Mouse (Mus musculus) testis, postnatal 14 days (tissue): ENCODE measurements at regions not wholly inside any gene's neighbourhood (a gene's known extent, or its start where the extent isn't known, plus 50 kb on each side); places are given as distances from the start of the nearest gene placed in this dataset.

ENCODE experiments used
- DNase-seq: peaks from one replicate; pipeline ENCODE4 v3.0.0; 2021; ENCODE audit warnings: low spot score

GRCm38 (mm10) chr14:105500966-105501741 is 242.8 kb downstream of the Ndfip2 start:
- peak; percentile 11 for DNase-seq

- no peak for DNase-seq
Observed at GRCm38 (mm10) chr14:105499319-105499895, 241.0 kb downstream of the Ndfip2 start.

DNA sequence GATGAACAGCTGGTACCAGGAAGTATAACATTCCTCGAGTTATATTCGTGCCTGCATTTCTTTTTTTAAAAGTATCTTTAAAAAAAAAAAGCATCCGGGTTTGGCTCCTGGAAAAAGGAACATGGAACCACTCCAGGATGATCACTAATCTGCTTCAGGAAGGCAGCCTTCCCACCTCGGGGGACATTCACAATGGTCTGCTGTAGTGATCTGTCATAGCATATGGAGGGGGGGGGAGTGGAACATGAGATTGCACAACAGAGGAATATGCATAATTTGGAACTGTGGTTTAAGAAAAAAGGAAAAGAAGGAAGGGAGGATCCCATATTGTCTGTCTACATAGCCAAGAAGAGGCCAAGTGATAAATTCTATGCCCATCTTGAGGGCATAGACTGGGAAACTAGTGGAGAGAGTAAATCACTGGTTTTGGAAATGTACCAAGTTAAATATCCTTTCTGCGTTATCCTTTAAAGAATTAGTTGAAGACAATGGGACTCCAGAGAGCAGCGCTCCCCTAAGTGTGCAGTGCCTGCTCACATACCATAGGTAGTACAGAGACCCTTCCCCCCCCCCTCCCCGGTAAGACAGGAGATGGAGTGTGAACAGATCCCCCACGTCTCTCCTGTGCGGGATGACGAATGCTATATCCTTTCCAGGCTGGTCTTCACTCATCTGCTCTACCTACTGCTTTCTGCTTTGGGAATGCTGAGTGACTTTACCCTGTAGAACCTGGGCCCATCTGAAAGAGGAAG is 240.0 kb downstream of the Ndfip2 start:
- no peak for DNase-seq

DNA sequence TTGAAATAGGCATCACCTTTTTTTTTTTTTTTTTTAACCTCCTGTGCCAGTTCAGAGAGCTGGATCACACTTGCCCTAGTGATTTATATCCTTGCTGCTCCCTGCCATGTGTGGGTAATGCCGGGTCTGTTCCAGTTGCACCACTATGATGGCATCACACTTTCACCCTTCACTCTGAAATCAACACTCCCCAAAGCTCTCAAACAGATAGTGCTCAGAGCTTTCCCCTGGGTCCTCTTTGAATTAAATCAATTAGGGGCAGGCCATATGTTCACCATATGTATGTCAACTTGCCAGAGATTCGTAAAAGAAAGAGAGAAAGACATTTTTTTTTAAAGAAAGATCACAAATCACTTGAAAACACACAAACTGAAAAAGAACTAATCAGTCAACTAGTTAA is 236.8 kb downstream of the Ndfip2 start:
- DNase-seq: no peak

DNA sequence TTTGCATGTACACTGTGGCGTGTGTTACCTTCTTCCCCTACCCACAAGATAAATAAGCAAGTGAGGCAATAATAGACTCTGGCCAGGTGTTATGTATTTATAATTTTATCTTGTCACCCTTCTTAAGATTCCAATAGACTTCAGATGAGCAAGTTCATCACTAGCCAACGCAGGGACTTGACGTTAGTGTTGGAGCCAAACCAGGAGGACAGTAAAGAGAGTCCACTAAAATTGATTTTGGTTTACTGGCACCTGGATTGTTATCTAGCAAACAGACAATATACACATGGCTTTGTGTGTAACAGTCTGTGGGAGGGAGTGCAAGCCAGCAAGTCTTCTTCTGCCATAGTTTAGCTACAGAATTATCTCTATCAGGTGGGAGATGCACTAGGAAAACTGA is 236.0 kb downstream of the Ndfip2 start:
- no peak for DNase-seq

DNA sequence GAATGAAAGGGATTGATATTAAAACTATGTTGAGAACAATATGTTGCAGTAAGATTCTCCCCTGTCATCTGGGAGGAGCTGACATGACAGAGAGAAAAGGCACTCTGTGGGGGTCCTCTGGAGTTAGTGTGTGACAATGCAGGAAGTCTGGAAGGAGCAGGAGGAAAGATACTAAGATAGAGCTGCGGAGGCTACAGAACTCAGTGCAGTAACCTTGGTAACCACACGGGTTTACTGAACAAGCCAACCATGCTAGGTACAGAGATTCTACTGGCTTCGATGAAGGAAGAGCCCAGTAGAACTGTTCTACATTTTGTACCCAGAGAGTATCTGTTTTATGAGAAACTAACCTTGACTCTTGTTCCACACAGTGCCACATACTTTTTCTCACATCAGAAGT is 231.8 kb downstream of the Ndfip2 start:
- no peak for DNase-seq

DNA sequence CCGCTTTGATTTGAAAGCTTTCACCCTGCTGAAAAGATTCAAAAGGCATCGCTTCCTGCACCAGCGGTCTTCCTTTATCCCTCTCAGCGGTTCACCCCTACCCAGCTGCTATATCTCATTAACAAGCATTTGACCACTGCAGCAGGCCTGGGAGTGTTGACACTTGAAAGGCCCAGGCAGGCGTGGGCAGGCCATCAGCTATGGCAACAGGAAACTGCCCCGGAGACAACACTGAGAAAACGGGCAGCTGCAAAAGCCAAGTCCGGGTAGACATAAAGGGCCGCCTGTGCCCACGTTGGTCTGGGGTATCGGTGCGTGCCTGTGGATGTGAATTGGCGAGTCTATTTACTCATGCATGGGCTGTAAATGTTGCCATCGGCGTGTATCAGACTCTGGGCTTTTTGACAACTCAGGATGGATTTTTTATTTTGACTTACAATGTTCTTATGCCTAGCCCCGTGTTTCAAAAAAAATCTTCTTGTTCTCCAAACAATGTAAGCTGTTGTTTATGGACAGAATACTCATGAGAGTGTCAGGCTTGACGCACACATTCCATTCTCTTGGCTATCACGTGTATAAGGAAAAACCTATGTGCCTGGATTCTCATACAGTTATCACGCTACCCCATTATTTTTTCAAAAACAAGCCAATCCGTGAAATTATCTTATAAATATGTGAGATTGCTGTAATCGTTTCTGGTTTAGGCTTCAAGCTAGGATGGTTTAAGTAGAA is 225.1 kb downstream of the Ndfip2 start:
- peak; percentile 10 for DNase-seq

DNA sequence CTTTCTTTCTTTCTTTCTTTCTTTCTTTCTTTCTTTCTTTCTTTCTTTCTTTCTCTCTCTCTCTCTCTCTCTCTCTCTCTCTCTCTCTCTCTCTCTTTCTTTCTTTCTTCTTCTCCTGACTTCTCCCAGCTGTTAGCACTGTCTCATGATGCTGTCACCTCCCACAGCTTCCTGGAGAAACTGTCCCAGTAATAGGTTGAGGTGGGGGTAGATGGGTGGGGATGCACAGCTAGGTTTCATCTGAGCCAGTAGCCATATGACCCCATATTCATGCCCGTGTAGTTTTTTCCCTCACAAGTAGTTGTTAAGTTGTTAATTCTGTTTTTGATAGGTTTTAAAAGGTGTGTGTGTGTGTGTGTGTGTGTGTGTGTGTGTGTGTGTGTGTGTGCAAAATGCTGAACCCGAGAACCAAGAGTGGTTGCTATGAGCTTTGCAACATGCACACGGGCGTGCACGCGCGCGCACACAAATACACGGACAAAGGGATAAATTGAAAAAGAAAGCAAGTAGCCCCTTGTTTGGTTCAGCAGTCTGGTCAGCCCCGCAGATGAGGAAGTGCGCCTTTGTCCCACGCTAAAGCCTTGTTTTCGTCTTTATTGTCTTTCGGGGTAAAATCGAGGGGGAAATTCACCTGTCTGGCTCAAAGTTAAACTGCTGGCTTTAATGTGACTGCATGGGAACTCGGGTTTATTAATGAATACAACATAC is 224.4 kb downstream of the Ndfip2 start:
- DNase-seq: no peak

GRCm38 (mm10) chr14:105480048-105480447 is 221.7 kb downstream of the Ndfip2 start:
- DNase-seq: no peak

- DNase-seq: no peak
Observed at GRCm38 (mm10) chr14:105474991-105475553, 216.7 kb downstream of the Ndfip2 start.

DNA sequence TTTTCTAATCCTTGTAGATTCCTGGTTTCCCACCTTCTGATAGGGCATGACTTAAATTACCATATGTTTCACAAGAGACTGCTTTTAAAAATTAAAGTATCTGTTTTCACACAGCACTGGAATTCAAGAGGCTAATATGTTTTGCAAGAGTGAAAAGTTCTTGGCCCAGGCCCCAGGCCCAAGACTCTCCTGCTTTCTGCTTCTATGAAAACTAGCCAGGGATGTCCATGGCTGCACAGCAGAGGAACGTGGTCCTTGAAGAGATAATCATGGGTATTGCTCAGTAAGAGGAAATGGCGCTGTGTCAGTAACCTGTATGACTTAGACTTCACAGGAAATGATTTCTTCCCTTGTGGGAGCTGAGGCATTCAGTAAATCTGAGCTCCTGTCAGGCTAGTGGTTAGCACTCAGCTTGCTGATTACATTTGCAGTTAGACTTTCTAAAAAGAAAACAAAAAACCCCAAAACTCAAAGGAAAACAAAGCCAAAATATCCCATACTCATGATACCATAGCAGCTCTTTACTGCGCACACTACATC is 190.6 kb downstream of the Ndfip2 start:
- no peak for DNase-seq

- no peak for DNase-seq
Observed at GRCm38 (mm10) chr14:105447088-105447487, 188.7 kb downstream of the Ndfip2 start.

DNA sequence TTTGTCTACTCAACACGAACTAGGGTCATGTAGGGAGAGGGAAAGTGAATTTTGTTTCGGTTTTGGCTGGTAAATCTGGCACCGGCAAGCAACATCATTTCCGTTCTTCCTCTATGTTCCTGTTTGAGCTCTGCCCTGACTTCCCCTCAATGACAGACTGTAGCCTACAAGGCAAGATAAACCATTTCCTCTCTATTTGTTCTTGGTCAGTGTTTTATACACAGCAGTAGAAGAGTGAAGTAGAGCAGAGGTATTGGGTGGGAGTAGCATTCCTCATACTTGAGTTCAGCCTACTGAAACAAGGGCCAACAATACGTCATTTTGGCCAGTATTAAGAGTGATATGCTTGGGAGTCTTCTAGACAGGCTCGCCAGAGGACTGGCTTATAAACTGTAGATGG is 177.0 kb downstream of the Ndfip2 start:
- DNase-seq: no peak

DNA sequence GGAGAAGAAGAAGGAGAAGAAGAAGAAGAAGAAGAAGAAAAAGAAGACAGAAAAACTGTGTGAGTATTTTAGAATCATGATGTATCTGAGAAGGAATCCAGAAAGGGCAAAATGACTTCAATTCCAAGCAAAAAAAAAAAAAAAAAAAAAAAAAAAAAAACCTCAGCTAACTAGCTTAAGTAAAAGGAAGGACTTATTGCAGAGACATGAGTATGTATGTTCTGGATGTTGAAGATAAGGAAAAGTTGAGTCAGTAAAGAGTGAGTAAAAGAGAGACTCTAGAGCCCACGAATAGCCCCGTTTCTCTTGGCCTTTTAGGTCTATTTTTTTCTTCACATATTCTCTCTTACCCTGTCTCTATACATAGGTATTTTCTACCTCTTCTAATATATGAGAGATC is 175.1 kb downstream of the Ndfip2 start:
- DNase-seq: no peak

GRCm38 (mm10) chr14:105432670-105433069 is 174.3 kb downstream of the Ndfip2 start:
- DNase-seq: no peak

DNA sequence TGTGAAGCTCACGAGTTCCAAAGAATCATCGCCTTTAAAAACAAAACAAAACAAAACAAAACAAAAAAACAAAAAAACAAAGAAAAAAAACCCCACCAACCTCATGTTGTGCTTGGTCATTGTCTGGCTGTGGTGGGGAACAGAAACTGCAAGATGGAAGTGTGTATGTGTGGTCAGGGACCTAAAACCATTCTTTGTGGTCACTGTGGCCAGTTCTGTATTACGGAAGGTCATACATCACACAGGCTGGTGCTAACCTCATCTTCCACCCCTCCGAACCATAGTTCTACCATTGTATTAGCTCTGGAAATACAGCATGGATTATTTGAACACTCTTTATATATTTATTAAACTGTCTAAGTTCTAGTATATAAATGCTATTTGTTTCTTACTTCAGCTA is 173.2 kb downstream of the Ndfip2 start:
- no peak for DNase-seq

DNA sequence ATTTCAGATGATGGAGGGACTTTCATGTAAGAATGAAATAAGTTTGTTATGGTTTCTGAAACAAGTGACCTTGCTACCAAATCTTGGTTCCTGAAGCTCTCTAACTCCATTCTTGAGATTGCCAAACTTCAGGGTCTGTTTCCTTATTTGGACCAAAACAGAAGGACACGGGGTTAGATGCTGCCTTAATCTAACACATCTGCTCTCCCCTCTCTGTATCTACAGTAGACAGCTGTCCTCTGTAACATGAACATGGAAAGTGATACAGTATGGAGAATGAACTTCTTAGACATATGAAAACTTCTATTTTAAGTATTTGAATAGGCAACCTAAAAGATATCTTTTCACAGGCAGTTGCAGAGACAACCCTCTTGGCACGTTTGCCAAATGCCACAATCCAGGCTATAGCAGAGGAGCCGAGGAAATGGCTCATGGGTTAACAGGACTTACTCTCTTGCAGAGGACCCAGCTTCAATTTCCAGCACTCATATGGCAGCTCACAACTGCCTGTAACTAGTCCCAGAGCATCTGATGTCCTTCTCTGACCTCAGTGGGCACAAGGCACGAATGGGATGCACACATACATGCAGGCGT is 171.4 kb downstream of the Ndfip2 start:
- no peak for DNase-seq

GRCm38 (mm10) chr14:105427474-105427901 is 169.1 kb downstream of the Ndfip2 start:
- DNase-seq: no peak

- no peak for DNase-seq
Observed at GRCm38 (mm10) chr14:105426597-105427334, 168.4 kb downstream of the Ndfip2 start.

DNA sequence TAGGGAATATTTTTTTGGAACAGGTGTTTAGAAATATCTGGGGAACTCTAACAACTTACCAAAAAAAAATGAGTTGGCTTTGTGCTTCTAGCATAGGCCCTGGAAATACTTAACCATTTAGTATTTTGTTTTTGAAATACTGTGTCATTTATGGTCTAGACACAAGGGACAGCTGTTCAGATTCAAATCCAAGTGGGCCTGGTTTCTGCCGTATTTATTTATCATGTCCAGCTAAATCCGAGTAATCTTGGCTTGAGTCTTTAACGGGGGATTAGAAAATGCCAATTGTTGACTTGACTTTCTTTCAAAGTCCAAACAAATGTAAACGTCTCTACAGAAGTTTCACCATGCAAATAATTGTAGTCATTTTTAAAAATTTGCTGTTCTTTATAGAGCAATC is 159.6 kb downstream of the Ndfip2 start:
- DNase-seq: no peak
